Mouse (Mus musculus) kidney, embryonic 14.5 days (tissue): ENCODE results near the gene Cherp. TPM values are rescaled to one million over a fixed set of nuclear protein-coding genes. Genes with fewer than 3 reads are reported as not detected.

Experiments used
- ATAC-seq: fragments of 200-750 bp; cut with Nextera tagmentation; 2 replicates; pipeline ENCODE4 v1.8.0; 2017; ENCODE audit warnings: moderate number of reproducible peaks, mild to moderate bottlenecking, moderate TSS enrichment, moderate library complexity; ENCODE audit not compliant: low FRiP score, low TSS enrichment
- H3K27ac ChIP-seq: fragments of 300-500 bp; sonication (generic); 2 replicates; pipeline ENCODE4 v1.5.1; 2014; ENCODE audit warnings: low read depth, mild to moderate bottlenecking, low read length, moderate library complexity, mixed read lengths
- H3K27me3 ChIP-seq: fragments of 300-500 bp; sonication (generic); 2 replicates; pipeline ENCODE4 v1.6.1; 2014; ENCODE audit warnings: mild to moderate bottlenecking, low read length; ENCODE audit not compliant: control insufficient read depth, insufficient read depth
- H3K36me3 ChIP-seq: fragments of 300-500 bp; sonication (generic); 2 replicates; pipeline ENCODE4 v1.6.1; 2014; ENCODE audit warnings: low read length, mixed read lengths; ENCODE audit not compliant: control insufficient read depth, insufficient read depth
- H3K4me1 ChIP-seq: fragments of 300-500 bp; sonication (generic); 2 replicates; pipeline ENCODE4 v1.6.1; 2014; ENCODE audit warnings: low read length, mixed read lengths; ENCODE audit not compliant: control insufficient read depth, insufficient read depth
- H3K4me2 ChIP-seq: fragments of 300-500 bp; sonication (generic); replicated peaks from 2 replicates; pipeline ENCODE4 v1.6.1; 2014; ENCODE audit warnings: low read depth, mild to moderate bottlenecking, low read length
- H3K4me3 ChIP-seq: fragments of 300-500 bp; sonication (generic); 2 replicates; pipeline ENCODE4 v1.5.1; 2014; ENCODE audit warnings: mild to moderate bottlenecking, low read length
- H3K9ac ChIP-seq: fragments of 300-500 bp; sonication (generic); 2 replicates; pipeline ENCODE4 v1.6.1; 2014; ENCODE audit warnings: low read depth, mild to moderate bottlenecking, low read length, moderate library complexity
- H3K9me3 ChIP-seq: fragments of 300-500 bp; sonication (generic); 2 replicates; pipeline ENCODE4 v1.6.1; 2016; ENCODE audit warnings: low read length; ENCODE audit not compliant: control insufficient read depth
- WGBS: fragments of 180-500 bp; shearing (Covaris S2); extraction: QIAGEN DNeasy Blood & Tissue Kit; methylation state at CpG from one replicate; pipeline ENCODE4 v1.1.7; 2014; 5-methylcytosine and 5-hydroxymethylcytosine counted together
- polyA plus RNA-seq: library from polyadenylated mRNA; unstranded; fragments of >200 nt; fragmentation: Nextera tagmentation; extraction: Ambion mirVana; gene quantifications from 2 replicates; pipeline ENCODE4 v1.2.1, GENCODE M21; 2014

Cherp gene
- 57.0 and 72.0 TPM in 2 replicates for polyA plus RNA-seq

DNA sequence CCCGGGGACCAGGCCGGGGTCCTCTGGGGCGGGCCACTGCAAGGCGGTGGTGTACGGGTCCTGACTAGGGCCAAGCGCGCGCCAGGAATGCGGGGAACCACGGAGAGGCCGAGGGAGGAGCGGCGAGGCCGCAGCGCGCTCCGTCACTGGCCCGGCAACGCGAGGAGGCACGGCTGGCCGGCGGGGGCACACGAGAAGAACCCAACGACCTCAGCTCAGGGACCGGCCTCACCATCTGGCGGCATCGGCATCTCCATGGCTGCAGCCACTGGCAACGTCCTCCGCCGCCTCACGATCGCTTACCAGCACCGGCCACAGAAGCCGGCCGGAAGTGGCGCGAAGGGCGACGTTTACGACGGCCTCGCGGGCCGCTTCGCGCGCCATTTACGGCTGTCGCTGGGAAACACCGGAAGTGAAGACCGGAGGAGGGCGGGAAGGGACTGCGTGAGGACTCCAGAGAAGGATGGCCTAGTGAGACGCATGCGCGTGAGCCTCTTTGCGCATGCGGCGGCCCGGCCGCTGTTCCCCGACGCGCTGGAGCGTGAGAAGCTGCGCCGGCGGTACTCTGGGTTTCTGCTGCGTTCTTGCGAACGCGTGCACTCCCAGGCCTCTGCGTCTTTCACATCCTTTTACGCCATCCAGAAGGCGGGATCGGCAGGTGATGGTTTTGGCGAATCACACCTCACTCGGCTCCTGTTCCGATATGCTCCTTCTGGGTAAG, at the start of gene Cherp:
Gene Cherp (minus strand): TSS at position 401 of the 721 bp plus-strand sequence.
- Histone ChIP-seq H3K36me3 (peaks cover 33% of the 10 kb centered on the region), H3K27ac (peak within 1 kb of the TSS; percentile 82), H3K4me3 (peak within 1 kb of the TSS; percentile 83), H3K9ac (peak within 1 kb of the TSS; percentile 71), H3K4me1 (0 out of 2 replicates have a peak, but pooled peaks cover 11% of the 10 kb centered on the region), H3K9me3 (no peaks in the 10 kb centered on the region), H3K27me3 (no peaks in the 10 kb centered on the region), H3K4me2 (peak within 1 kb of the TSS; percentile 97)
- ATAC-seq: peak; percentile 97
- WGBS: under 1% methylated on average over 73 of the region's 80 CpGs

DNA sequence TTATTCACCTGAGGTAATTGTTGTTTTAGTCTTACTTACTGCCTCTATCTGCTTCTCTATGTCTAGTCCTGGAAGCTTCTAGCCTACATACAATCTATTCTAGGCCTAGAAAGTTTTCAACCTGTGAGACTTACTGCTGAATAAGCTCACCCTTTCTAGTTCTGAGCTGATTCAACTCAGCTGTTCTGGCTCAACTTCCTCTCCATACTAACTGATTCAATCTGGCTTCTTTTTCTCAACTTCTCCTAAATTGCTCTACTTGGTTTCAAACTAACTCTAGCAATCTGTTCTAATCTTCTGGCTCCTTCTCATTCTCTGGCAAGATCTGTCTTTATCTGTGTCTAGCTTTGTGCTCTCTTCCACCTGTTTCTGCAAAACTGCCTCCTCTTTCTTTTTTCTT, 46.9 kb upstream of the Cherp start:
- ATAC-seq: no peak

DNA sequence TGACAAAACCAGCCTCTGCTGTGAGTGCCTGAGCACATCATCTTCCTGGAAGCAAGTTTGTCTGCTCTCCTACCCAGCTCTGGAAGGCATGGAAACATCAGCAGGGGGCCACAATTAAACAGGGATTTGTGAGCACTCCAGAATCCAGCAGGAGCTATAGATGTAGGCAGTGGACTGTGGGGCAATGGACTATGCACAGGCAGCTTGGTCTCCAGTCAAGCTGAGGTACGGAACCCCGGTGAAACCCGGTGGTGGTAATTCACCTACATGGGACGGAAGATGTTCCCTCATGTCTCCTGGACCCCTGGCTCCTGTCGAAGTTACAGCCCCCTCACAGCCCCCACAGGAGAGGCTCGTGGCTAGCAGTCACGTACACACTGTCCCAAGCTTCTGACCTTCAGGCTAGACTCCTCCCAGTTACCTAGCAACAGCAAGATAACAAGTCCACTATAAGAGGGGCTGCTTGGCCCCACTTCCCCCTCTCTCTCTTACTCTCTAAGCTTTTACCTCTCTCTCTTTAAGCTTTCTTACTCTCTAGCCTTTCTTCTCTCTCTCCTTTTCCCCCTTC, 42.5 kb upstream of the Cherp start:
- Histone ChIP-seq H3K4me2 (no peak overlapping the region), H3K9ac (no peak overlapping the region), H3K27ac (no peak overlapping the region), H3K27me3 (no peaks in the 10 kb centered on the region), H3K9me3 (no peaks in the 10 kb centered on the region), H3K36me3 (no peaks in the 10 kb centered on the region; the same call in 1 of the 2 replicates), H3K4me3 (no peak overlapping the region), H3K4me1 (no peaks in the 10 kb centered on the region)
- no peak for ATAC-seq
- 72% methylated on average over 7 of the region's 7 CpGs for WGBS

More for the DNA sequence above, 46.9 kb upstream of the Cherp start:
- H3K36me3 ChIP-seq: no peaks in the 10 kb centered on the region
- H3K4me2 ChIP-seq: no peak overlapping the region
- H3K27ac ChIP-seq: no peak overlapping the region
- H3K9me3 ChIP-seq: no peaks in the 10 kb centered on the region; the same call in 1 of the 2 replicates
- H3K4me3 ChIP-seq: no peak overlapping the region
- no peak overlapping the region for H3K9ac ChIP-seq
- no peaks in the 10 kb centered on the region for H3K4me1 ChIP-seq
- no peaks in the 10 kb centered on the region for H3K27me3 ChIP-seq

DNA sequence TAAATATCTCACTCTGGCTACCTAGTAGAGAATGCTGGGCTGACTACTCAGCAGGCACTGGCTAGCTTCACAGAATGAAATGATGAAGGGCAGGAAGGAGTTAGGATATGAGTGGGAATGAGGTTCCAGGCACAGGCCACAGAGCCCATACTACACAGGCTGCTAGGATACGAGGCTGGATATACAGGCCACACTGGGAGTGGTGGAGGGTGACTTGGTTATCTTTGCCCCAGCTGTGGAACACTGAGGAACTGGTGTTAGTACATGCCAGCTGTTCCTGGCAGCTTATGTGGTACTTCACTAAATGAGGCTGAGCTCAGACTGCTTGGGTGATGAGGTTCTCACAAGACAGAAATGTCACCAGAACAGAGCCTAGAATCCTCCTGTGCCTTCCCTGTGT, 38.1 kb upstream of the Cherp start:
- H3K4me1 ChIP-seq: no peaks in the 10 kb centered on the region
- 84% methylated on average over 1 of the region's 1 CpGs for WGBS
- H3K27me3 ChIP-seq: no peaks in the 10 kb centered on the region
- H3K9me3 ChIP-seq: no peaks in the 10 kb centered on the region
- H3K27ac ChIP-seq: no peak overlapping the region
- no peak overlapping the region for H3K4me2 ChIP-seq
- no peaks in the 10 kb centered on the region; the same call in 1 of the 2 replicates for H3K36me3 ChIP-seq
- no peak overlapping the region for H3K4me3 ChIP-seq
- H3K9ac ChIP-seq: no peak overlapping the region
- no peak for ATAC-seq

DNA sequence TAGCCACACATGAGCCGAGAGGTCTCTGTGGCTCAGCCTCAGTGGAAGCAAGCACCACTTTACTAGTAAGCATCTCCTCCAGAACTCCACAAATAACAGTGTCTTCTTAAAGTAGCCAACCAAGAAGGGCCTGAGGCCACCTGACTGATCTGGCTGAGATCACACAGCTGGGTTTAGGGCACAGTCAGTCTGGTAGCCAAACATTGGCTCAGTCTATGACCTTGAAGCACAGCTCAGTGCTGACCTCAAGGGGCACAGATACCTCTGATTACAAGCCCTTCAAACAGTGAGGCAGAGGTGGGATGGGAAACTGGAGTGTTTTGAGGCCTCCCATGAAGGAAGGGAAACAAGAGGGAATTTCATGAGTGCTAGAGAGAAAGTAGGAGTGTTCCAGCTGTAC, 37.6 kb upstream of the Cherp start:
- no peaks in the 10 kb centered on the region for H3K4me1 ChIP-seq
- H3K9me3 ChIP-seq: no peaks in the 10 kb centered on the region
- no peak overlapping the region for H3K4me2 ChIP-seq
- 90% methylated on average over 1 of the region's 1 CpGs for WGBS
- no peak for ATAC-seq
- H3K27me3 ChIP-seq: no peaks in the 10 kb centered on the region
- H3K9ac ChIP-seq: no peak overlapping the region
- no peak overlapping the region for H3K27ac ChIP-seq
- no peaks in the 10 kb centered on the region; the same call in 1 of the 2 replicates for H3K36me3 ChIP-seq
- no peak overlapping the region for H3K4me3 ChIP-seq

DNA sequence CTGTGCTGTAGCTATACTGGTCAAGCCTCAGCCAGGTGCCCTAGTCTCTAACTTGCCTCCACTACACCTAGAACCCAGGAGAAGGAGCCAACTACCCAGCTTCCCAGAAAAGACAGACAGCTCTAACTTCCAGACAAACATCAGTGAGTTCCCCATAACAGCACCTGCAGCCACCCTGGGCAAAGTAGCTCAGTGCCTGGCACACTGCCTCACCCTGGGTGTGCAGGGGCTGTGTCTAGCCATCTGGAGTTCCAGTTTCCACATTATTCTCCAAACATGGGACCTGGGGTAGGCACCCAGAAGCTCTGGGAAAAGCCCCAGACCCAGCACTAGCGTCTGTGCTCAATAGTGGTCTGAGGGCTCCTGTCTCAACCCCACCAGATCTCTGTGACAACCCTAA, 32.5 kb upstream of the Cherp start:
- H3K27me3 ChIP-seq: no peaks in the 10 kb centered on the region
- peaks cover 4% of the 10 kb centered on the region; the same call in 1 of the 2 replicates for H3K36me3 ChIP-seq
- no peak overlapping the region for H3K4me3 ChIP-seq
- WGBS: 100% methylated on average over 1 of the region's 1 CpGs
- H3K4me1 ChIP-seq: no peaks in the 10 kb centered on the region
- H3K27ac ChIP-seq: no peak overlapping the region
- ATAC-seq: no peak
- H3K4me2 ChIP-seq: no peak overlapping the region
- no peaks in the 10 kb centered on the region for H3K9me3 ChIP-seq
- no peak overlapping the region for H3K9ac ChIP-seq

DNA sequence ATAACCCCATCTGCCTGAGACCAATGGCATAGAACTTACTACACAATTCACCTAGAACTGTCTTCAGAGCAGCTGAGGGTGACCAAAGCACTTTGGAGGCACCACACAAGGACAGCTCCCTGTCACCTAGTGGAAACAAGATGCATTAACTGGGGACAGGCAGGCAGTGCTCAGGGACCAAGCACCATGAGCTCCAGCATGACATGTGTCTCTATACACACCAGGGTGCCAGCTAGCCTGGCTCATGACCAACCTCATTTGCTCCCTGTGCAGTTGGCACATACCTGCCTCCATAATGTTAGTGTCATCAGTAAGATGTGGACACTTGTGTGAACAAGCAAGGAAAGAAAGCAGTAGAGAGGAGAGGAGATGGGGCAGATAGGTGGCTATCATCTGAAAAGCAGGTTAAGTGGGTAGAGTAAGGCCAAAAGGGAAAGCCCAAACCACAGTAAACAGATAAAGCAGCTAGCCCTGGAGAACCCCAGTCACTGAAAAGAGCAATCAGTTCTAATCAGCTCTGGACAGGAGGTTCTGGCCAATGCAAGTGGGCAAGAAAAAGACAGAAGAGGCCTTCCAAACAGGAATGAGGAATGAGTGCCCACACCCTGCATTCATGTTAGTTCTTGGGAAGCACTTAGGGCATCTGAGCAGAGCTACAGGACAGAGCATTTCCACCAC, 29.8 kb upstream of the Cherp start:
- Histone ChIP-seq H3K27ac (no peak overlapping the region), H3K9ac (no peak overlapping the region), H3K4me3 (no peak overlapping the region), H3K9me3 (no peaks in the 10 kb centered on the region), H3K27me3 (no peaks in the 10 kb centered on the region), H3K4me2 (no peak overlapping the region), H3K36me3 (peaks cover 6% of the 10 kb centered on the region; the same call in 1 of the 2 replicates), H3K4me1 (no peaks in the 10 kb centered on the region)
- ATAC-seq: no peak

DNA sequence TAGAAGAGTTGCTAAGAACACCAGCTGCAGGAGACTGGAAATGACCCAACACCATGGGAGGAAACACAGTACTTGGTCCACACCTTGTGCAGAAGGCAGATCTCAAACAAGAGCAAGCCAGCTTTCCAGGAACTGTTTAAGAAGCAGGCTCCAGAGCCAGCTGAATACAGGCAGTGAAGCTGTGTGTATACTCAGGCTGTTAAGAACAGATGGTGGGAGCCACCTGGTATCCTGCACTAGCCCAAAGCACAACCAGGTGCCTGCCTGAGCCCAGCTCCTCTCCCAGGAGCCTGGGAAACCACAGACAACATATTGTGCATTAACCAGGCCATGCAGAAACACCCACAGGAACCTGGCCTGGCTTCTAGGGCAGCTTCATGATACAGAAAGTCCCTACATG, 29.1 kb upstream of the Cherp start:
- no peak for ATAC-seq
- Histone ChIP-seq H3K27ac (no peak overlapping the region), H3K4me3 (no peak overlapping the region), H3K36me3 (peaks cover 6% of the 10 kb centered on the region; the same call in 1 of the 2 replicates), H3K27me3 (no peaks in the 10 kb centered on the region), H3K4me2 (no peak overlapping the region), H3K9ac (no peak overlapping the region), H3K4me1 (no peaks in the 10 kb centered on the region), H3K9me3 (no peaks in the 10 kb centered on the region)

DNA sequence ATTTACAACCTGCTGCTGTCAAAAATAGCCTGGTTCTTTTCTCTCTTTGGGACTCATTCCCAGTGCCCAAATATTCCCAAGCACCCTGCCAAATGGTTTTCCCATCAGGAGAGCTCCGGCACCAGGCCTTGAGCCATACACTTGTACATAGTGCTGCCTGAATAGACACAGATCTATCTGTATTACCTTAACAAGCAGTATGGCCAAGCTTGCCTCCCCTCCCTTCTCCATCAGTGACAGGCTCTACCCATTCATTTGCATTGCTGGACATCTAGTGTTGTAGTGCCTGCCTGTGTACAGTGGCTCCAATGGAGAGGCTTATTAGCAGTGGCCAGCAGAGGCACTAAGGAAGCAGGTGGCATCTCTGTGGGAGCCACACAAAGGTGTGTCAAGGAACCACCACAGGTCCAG, 25.5 kb upstream of the Cherp start:
- peaks cover 22% of the 10 kb centered on the region for H3K36me3 ChIP-seq
- no peak overlapping the region for H3K27ac ChIP-seq
- H3K9me3 ChIP-seq: no peaks in the 10 kb centered on the region
- ATAC-seq: no peak
- H3K9ac ChIP-seq: no peak overlapping the region
- no peak overlapping the region for H3K4me2 ChIP-seq
- 100% methylated on average over 1 of the region's 1 CpGs for WGBS
- H3K4me1 ChIP-seq: no peaks in the 10 kb centered on the region
- H3K4me3 ChIP-seq: no peak overlapping the region
- no peaks in the 10 kb centered on the region for H3K27me3 ChIP-seq
